Mouse (Mus musculus) brain, adult 2 months (tissue): Measurements from ENCODE around the gene Vsx2.

Experiments
- DNase-seq: peaks from one replicate; pipeline ENCODE4 v3.0.0; 2011; ENCODE audit warnings: low read depth, low spot score

Gene Vsx2

DNA sequence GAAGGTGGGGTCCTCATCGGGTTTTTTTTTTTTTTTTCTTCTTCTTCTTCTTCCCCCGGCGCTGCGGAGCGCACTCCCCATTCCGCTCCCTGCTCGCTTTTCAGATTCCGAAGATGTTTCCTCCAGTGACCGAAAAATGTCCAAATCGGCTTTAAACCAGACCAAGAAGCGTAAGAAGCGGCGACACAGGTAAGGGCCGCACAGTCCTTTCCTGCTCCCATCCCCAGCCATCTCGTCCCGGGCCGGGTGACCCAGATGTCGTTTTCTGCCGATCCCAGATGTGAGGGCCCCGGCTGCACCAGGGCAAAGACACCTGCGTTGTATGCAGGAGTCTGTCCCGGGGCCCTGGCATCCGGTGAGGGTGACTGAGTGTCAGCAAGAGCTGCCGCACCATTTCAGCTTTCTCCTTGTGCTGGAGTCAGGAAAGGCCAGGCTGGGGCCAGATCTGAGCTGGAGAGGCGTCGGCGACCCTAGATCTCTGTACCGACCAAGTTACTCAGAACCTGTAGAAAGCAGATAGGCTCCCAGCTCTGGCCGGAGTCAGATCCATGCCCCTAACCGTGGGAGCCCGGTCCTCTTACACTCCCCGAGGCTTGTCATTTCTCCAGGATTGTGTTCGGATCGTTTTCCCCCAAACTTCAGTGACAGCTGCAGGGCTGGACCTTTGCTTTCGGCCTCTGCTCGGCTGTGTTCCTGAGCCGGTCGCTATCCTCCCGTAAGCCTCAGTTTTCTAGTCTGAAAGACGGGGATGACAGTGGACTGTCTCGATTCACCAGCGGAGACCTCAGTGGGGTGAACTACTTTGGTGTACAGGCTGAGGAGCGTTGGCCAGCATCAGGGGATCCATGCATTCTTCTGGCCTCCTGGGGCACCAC is 2.1 kb downstream of the Vsx2 start:
- DNase-seq, result no peak

DNA sequence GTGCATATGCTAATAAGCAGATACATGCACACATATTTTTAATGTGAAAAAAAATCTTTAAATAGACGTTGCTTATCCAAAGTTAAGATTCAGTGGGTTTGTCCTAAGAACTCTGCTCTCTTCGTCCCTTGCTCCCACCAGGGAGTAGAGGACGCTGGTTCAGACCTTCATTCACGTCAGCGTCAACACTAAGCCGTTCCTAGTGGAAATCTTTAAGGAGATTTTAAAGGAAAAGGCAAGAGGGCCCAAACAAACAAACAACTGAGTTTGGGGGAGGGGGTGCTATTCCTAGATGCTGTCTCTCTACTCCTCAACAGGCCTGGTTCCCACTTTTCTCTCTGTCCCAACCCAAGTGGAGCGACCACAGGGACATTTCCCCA is 2.8 kb downstream of the Vsx2 start:
- DNase-seq, result no peak

DNA sequence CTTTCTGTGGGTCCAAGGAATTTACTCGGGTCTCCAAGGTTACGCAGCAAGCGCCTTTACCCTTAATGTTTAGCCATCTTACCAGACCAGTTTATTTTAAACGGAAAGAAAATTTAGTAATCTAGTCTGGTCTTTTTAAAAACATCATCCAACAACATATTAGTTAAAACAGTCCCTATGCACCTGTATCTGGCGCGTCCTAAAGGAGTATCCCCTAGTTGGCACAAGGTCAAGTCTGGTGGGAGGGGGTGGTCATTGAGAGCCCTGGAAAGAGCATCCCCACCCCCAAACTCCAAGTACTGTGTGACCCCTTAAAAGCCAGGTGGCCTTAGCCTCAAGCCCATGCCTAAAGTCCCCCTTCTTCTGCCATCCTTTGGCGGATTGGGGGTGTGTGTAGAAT is 3.5 kb downstream of the Vsx2 start:
- no peak for DNase-seq

- no peak for DNase-seq
These were observed 8.3 kb downstream of the Vsx2 start for GRCm38 (mm10) chr12:84577768-84578439.

DNA sequence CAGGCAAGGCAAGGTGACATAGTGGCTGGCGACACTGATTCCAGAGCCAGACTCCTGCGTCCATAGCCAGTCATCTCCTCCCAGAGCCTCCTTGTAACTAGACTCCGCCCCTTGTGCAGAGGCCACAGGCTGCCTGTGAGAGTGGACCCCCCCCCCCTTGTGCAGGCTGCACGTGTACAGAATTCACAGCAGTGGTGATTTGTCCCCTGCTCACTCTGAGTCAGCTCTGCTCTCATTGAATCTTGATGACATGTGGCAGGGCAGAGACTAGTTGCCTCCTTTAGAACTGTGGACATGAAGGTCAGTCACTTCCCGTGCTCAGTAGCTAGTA is 8.8 kb downstream of the Vsx2 start:
- DNase-seq, result no peak

GRCm38 (mm10) chr12:84581285-84581684 is 11.7 kb downstream of the Vsx2 start:
- no peak for DNase-seq

DNA sequence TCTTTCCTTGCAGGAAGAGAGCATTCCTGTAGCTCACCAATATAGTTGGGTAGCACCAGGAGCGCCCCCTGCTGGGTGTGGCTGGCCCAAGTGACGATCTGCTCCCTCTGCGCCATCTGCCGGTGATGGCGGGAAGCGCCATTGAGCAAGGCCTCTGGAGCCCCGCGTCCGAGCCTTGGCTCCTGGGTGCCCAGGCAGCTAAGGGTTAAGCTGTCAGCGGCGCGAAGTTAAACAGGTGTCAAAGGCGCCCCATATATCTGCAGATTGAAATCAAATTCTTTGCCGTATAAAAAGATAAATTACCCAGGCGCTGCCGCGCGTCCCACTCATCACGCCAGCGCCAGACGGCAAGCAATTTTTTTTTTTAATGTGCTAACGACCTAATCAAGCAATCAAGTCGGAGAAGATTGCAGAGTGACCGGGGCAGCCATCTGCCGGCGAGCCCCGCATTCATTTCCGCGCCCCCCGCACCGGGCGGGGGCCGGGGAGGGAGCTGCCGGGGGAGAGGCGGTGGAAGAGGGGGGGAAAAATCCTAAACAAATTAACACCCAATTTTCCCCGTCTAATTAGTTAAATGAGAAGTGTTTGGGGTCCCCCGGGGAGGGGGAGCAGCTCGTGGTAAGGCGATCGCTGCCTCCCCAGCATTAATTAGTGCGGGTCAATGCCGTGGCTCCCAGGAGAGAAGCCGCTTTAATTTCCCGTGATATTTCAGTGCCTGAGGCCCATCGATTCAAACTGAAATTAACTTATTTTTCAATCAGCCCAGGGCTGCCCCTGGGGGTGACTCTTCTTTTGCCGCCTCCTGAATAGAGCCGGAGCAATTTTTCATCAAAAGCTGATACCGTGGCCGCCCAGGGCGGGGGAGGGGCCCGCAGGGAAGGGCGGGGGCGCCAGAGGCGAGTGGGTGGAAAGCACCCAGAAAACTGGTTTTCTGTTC is 20.5 kb downstream of the Vsx2 start:
- peak; percentile 93 for DNase-seq

- no peak for DNase-seq
These were observed 28.8 kb downstream of the Vsx2 start for GRCm38 (mm10) chr12:84598324-84598723.

- no peak for DNase-seq
These were observed 34.4 kb downstream of the Vsx2 start for GRCm38 (mm10) chr12:84604001-84604400.

DNA sequence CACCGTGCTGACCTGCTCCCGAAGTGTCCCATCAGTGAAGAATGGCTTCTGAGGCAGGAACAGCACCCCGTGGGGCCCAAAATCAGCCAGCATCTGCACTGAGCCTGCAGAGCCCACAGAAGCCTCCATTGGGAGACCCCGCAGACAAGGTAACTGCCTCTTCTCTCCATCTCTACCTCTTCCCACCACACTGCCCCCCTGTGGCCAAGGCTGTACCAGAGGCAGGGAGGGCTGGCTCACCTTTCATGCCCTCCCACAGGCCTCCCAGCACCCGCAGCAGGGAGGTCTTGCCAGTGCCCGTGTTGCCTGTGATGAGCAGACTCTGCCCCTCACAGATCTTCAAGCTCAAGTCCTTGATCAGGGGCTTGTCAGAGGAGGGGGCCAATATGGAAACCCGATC is 36.3 kb downstream of the Vsx2 start:
- DNase-seq, result no peak

- no peak for DNase-seq
These were observed 42.2 kb downstream of the Vsx2 start for GRCm38 (mm10) chr12:84611718-84612117.

DNA sequence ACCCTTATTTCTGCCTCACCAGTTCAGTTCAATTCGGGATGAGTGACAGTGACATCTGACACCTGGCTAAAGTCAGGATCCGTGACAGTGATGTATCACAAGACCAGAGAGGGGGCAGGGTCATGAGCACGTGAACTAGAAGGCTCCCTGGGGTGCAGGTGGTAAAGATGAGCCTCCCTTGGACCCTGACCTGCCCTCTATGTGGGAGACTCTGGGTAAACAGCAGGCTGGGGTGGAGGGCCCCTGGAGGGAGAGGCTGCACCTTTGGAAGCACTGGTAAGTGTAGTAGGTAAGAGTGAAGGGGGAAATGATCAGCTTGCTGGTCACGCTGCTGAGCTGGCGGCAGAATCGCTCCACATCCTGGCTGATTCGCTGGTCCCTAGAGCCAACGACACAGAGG is 43.0 kb downstream of the Vsx2 start:
- no peak for DNase-seq

DNA sequence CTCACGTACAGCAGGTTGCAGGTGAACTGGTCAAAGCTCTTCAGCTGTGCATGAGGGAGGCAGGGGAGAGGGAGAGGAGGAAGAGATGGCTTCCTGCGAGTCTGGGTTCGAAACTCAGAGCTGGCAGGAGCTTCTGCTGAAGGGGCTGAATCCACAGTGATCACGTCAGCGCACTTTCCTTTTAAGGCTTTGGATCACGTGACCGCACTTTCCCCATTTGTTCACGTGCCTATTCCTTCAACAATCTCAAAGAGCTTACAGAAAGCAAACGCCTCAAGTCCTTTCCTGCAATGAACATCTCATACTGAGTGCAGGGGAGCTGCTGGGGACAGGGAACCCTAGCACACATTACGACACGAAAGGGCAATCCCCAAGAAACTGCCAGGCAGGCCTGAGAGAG is 44.4 kb downstream of the Vsx2 start:
- DNase-seq, result no peak

DNA sequence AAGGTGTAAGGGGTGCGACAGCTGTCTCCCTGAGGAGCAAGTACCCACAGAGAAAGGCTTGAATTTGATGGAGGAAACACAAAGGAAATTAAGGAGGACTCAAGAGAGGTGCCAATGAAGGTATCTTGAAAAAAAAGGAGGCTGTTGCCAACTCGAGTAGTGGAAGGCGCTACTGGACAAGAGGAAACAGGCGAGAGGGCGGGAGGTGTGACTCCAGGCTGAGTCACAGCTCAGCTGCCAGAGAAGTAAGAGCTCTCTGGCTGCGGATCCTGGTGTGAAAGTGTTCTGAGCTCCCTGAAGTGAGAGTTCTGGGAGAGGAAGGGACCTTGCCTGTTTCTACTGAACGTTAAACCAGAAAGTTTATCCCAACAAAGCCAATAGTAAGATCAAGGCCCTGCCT is 45.0 kb downstream of the Vsx2 start:
- DNase-seq, result peak; percentile 86

DNA sequence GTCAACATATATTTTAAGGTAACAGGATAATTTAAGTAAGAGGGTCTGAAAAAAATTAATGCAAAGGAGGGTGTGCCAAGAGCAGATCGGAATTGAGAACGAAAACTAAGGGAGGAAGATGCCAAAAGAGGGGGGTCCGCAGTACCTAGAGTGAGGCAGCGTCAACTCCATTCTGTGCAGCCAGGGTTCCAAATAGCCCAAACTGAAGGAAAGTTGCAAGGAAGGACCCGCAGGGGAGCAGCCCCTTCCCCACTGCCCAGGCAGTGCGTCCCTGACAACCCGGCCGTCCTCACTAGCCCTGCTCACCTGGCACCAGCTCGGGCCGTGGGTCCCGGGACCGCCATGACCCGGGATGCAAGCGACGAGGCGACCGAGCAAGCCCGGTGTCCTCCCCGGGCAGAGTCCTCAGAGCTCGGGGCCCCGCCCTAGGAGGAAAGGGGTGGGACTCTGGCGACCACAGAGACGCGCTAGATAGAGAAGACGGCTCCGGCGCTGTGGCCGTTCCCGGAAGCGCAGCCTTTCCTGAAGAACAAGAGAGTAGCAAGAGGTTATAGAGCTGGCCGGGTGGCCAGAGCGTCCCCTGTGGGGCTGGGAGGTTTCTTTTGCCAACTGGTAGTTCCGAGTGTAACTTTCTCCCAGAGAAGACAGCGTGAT is 47.5 kb downstream of the Vsx2 start, which contains the start of gene Abcd4:
Gene Abcd4, minus strand, starts transcription at position 437 of the 654 bp plus-strand sequence.
- DNase-seq, result peak; percentile 98

- DNase-seq, result peak; percentile 58
These were observed 48.1 kb downstream of the Vsx2 start for GRCm38 (mm10) chr12:84617663-84618062.

GRCm38 (mm10) chr12:84620975-84621374 is 51.4 kb downstream of the Vsx2 start:
- peak; percentile 17 for DNase-seq

DNA sequence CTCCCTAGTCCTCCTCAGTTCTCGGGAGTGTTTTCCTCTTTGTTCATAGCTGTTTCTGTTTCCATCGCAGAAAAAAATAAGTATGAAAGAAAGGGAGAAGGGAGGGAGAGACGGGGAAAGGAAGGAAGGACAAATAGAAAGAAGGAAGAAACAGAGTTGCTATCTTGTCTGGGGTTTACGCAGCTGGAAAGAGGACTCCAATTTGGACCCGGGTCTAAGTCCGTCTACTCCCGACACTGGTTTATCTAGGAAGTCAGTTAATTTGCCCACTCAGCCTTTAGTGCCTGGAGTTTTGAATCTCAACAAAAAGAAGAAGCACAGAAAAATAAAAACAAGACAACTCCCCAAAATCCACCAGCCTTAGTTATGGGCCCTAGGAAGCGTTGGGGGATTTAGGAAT is 55.0 kb downstream of the Vsx2 start:
- no peak for DNase-seq

GRCm38 (mm10) chr12:84625116-84625515 is 55.6 kb downstream of the Vsx2 start:
- DNase-seq, result peak; percentile 56

DNA sequence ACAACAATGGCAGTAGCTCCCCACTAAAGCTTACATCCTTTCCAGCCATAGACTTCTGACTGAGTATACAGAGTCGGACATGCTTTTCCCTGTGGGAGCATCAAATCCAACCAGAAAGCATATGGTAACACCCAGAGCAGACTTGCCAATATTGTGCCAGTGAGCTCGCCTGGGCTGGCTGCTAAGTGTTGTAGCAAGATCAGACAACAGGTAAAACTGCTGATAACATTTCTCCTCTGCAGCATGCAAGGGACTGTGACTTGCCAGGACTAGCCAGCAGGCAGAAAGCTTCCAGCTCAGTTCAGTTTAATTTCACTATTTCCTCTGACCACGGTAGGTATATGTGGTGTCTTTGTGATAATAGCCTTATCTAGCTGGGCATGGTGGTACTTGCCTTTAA is 62.3 kb downstream of the Vsx2 start:
- no peak for DNase-seq

- DNase-seq, result no peak
These were observed 70.7 kb downstream of the Vsx2 start for GRCm38 (mm10) chr12:84640253-84640652.

DNA sequence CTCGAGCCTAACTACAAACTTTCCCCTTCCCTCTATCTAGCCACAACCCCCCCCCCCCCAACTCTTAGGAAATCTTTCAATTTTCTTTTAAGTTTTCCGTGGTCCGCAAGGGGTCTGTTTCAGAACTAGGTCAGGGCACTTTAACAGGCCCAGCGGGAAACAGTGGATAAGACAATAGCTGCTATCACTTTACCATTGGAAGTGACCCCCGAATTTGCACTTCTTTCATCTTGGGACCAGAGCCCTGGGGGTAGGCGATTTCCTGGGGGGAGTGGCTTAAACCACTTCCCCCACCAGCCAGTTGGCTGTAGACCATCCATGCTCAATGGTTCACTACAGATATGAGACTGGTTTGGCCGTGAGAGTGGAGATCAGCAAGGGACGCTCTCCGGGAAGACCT is 71.1 kb downstream of the Vsx2 start, which contains the start of gene Vrtn:
Gene Vrtn, plus strand, starts transcription at position 366 of the 400 bp plus-strand sequence.
- no peak for DNase-seq
